Mouse (Mus musculus) liver, adult 2 months (tissue): ENCODE measurements around the gene Bcl2l15. TPM values are rescaled to one million over a fixed set of nuclear protein-coding genes. Genes with fewer than 3 reads are reported as not detected.

Experiments used
- DNase-seq: peaks from one replicate; pipeline ENCODE4 v3.0.0-alpha.2; 2011; ENCODE audit warnings: low read depth, low spot score; ENCODE audit errors: extremely low read depth
- H3K27ac ChIP-seq: fragments of 200-500 bp; replicated peaks from 2 replicates; pipeline ENCODE4 v1.5.1; 2012; ENCODE audit warnings: low read depth, mild to moderate bottlenecking, control low read depth, inconsistent platforms, low read length; ENCODE audit not compliant: insufficient read depth
- H3K27me3 ChIP-seq: fragments of 200-500 bp; 2 replicates; pipeline ENCODE4 v1.6.1; 2012; ENCODE audit warnings: mild to moderate bottlenecking, moderate library complexity, low read length, inconsistent platforms; ENCODE audit not compliant: control insufficient read depth, insufficient read depth
- H3K36me3 ChIP-seq: fragments of 200-500 bp; 2 replicates; pipeline ENCODE4 v1.6.1; 2012; ENCODE audit warnings: low read length, inconsistent platforms; ENCODE audit not compliant: control insufficient read depth, insufficient read depth
- H3K4me1 ChIP-seq: fragments of 200-500 bp; 2 replicates; pipeline ENCODE4 v1.6.1; 2011; ENCODE audit warnings: low read length; ENCODE audit not compliant: control insufficient read depth, insufficient read depth
- H3K4me3 ChIP-seq: fragments of 200-500 bp; 2 replicates; pipeline ENCODE4 v1.5.1; 2011; ENCODE audit warnings: low read depth, mild to moderate bottlenecking, control low read depth, low read length, moderate library complexity; ENCODE audit not compliant: insufficient read depth
- H3K79me2 ChIP-seq: fragments of 200-500 bp; 2 replicates; pipeline ENCODE4 v1.6.1; 2012; ENCODE audit warnings: inconsistent platforms, mild to moderate bottlenecking, low read length, moderate library complexity; ENCODE audit not compliant: control insufficient read depth, insufficient read depth
- H3K9ac ChIP-seq: fragments of 200-500 bp; 2 replicates; pipeline ENCODE4 v1.6.1; 2012; ENCODE audit warnings: low read depth, mild to moderate bottlenecking, control low read depth, inconsistent platforms, low read length
- CTCF ChIP-seq: fragments of 200-500 bp; IDR thresholded peaks from 2 replicates; pipeline ENCODE4 v1.5.1; 2011; ENCODE audit warnings: low read depth, low read length, control low read depth
- POLR2A ChIP-seq: fragments of 200-500 bp; IDR thresholded peaks from 2 replicates; pipeline ENCODE4 v1.6.1; 2011; ENCODE audit warnings: low read length, control low read depth; ENCODE audit not compliant: insufficient read depth; ENCODE audit errors: extremely low read depth
- WGBS: fragments of 180-500 bp; shearing (Covaris S2); methylation state at CpG from one replicate; pipeline ENCODE4 v1.1.7; 2018; 5-methylcytosine and 5-hydroxymethylcytosine counted together
- polyA plus RNA-seq: library from polyadenylated mRNA; depleted of rRNA; stranded (reverse); fragments of >200 nt; gene quantifications from 2 replicates; pipeline ENCODE4 v1.2.3, GENCODE M21; 2012; rRNA removed
- total RNA-seq: library from RNA; depleted of rRNA; stranded (reverse); fragments of >200 nt; gene quantifications from 2 replicates; pipeline ENCODE4 v1.2.3, GENCODE M21; 2014; rRNA removed

Bcl2l15 gene
- 0.60 TPM in 1 of 2 replicates, not detected in the other for total RNA-seq
- polyA plus RNA-seq = not detected in 2 replicates

GRCm38 (mm10) chr3:103832426-103832825, at the start of gene Bcl2l15:
Bcl2l15 (plus strand) TSS chr3:103832601.
- TF ChIP-seq POLR2A (no peak), CTCF (no peak)
- Histone ChIP-seq H3K79me2 (no peaks in the 10 kb centered on the region), H3K27ac (no peak within 1 kb of the TSS), H3K9ac (no peak within 1 kb of the TSS), H3K4me1 (no peaks in the 10 kb centered on the region), H3K36me3 (no peaks in the 10 kb centered on the region), H3K27me3 (no peaks in the 10 kb centered on the region), H3K4me3 (no peak within 1 kb of the TSS)
- DNase-seq = no peak

GRCm38 (mm10) chr3:103782844-103783609, 49.4 kb upstream of the Bcl2l15 start:
- Histone ChIP-seq H3K27ac (no peak overlapping the region), H3K4me3 (no peak overlapping the region), H3K4me1 (peaks cover 27% of the 10 kb centered on the region), H3K36me3 (no peaks in the 10 kb centered on the region), H3K79me2 (peaks cover 37% of the 10 kb centered on the region), H3K9ac (no peak overlapping the region), H3K27me3 (no peaks in the 10 kb centered on the region)
- WGBS = 82% methylated on average over 4 of the region's 4 CpGs
- TF ChIP-seq POLR2A (no peak), CTCF (no peak)
- DNase-seq = no peak

GRCm38 (mm10) chr3:103787225-103787624, 45.2 kb upstream of the Bcl2l15 start:
- H3K36me3 ChIP-seq = no peaks in the 10 kb centered on the region
- no peaks in the 10 kb centered on the region for H3K27me3 ChIP-seq
- peaks cover 24% of the 10 kb centered on the region; the same call in 1 of the 2 replicates for H3K79me2 ChIP-seq
- peak overlapping the region; percentile 43; the same call in 1 of the 2 replicates for H3K27ac ChIP-seq
- H3K9ac ChIP-seq = no peak overlapping the region
- H3K4me1 ChIP-seq = peaks cover 33% of the 10 kb centered on the region
- no peak overlapping the region for H3K4me3 ChIP-seq
- peak; percentile 94 for DNase-seq
- TF ChIP-seq POLR2A (no peak), CTCF (no peak)
- whole genome bisulfite sequencing = 17% methylated on average over 7 of the region's 7 CpGs

GRCm38 (mm10) chr3:103789096-103789495, 43.3 kb upstream of the Bcl2l15 start:
- Histone ChIP-seq H3K27ac (peak overlapping the region; percentile 85), H3K9ac (no peak overlapping the region), H3K4me1 (peaks cover 27% of the 10 kb centered on the region), H3K27me3 (no peaks in the 10 kb centered on the region), H3K79me2 (peaks cover 17% of the 10 kb centered on the region; the same call in 1 of the 2 replicates), H3K4me3 (peak overlapping the region; percentile 28; the same call in 1 of the 2 replicates), H3K36me3 (no peaks in the 10 kb centered on the region)
- TF ChIP-seq CTCF (no peak), POLR2A (no peak)
- 21% methylated on average over 7 of the region's 7 CpGs for WGBS
- peak; percentile 86 for DNase-seq

- Histone ChIP-seq H3K27me3 (no peaks in the 10 kb centered on the region), H3K4me3 (peak overlapping the region; percentile 99), H3K4me1 (peaks cover 26% of the 10 kb centered on the region), H3K27ac (peak overlapping the region; percentile 80), H3K9ac (peak overlapping the region; percentile 98), H3K79me2 (peaks cover 17% of the 10 kb centered on the region; the same call in 1 of the 2 replicates), H3K36me3 (no peaks in the 10 kb centered on the region)
- TF ChIP-seq POLR2A = no peak
- TF ChIP-seq CTCF = no peak
- WGBS = under 1% methylated on average over 14 of the region's 14 CpGs
- DNase-seq = peak; percentile 59
Observed at GRCm38 (mm10) chr3:103789891-103790345, 42.5 kb upstream of the Bcl2l15 start.
